Mouse (Mus musculus) cerebellum, adult (tissue): ENCODE results near the gene U2af1.
"Not testable (repeated sequence)": the region's sequence is repeated elsewhere in the genome, so short reads cannot be mapped to it uniquely, and the experiment has no call there.

Experiments
- ATAC-seq: cut with Nextera tagmentation; 2 replicates; pipeline ENCODE4 v1.9.2; 2017; ENCODE audit warnings: mild to moderate bottlenecking, moderate library complexity, mixed read lengths; ENCODE audit not compliant: insufficient number of reproducible peaks, low FRiP score, low TSS enrichment

The U2af1 gene

DNA sequence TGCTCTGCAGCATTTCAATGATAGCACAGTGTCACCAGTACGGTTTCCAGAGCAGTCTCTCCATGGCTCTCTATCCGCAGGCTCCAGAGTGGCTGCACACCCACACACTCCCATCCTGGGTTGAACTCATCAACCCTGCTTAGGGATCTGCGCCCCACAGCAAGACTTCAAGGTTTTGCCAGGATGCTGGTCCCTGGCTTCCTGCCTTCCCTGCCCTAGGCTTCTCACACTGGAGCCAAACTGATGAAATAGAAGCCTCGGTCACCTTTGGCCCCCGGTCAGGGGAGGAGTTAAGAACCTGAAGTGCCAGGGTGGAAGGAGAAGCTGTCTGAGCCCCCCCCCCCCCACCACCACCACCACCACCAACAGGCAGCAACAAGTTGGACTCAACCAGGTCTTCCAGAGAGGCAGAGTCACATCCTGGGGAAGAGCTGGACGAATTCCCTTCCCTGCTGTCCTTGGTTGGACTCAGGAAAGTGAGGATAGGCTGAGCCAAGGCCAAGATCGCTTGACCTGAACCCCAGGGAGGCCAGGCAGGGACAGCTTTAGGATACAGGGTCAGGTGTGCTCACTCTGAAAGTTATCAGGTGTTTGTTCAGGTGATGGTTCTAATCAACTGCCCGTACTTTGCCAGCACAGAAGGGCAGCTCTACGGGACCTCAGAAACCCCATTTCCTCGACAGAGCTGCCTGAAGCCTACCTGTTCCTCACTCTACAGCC, 27.5 kb downstream of the U2af1 start:
- no peak; the same call in 1 of the 2 replicates for ATAC-seq

DNA sequence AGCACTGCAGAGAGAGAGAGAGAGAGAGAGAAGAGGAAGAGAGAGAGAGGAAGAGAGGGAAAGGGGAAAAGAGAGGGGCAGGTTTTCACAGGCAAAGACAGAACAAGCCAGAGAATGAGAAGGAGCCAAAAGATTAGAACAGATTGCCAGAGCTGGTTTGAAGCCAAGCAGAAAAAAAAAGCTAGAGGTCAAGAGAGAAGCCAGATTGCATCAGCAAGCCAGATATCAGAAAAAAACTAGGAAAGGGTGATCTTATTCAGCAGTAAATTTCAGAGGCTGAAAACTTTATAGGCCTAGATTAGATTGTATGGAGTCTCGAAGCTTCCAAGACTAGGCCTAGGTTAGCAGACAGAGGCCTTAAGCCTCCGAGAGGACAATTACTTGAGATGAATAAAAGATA, 30.7 kb downstream of the U2af1 start:
- ATAC-seq = no peak

DNA sequence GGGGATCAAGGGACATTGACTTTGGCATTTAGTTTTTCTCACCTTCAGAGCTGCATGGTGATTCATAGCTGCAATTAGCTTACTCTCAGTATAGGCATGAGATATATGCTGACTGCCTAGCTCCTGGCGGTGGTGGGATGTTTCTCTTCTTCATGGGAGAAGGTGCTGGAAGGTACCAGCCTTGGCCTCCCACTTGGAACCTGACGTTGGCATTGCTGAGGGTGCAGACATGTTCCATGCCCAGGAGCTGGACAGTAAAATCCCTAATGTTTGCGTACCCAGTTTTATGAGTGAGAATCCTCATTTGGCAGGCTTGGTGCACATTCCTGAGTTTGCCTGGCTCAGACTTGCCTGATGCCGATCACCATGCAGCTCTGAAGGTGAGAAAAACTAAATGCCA, 35.6 kb downstream of the U2af1 start:
- ATAC-seq = no peak

DNA sequence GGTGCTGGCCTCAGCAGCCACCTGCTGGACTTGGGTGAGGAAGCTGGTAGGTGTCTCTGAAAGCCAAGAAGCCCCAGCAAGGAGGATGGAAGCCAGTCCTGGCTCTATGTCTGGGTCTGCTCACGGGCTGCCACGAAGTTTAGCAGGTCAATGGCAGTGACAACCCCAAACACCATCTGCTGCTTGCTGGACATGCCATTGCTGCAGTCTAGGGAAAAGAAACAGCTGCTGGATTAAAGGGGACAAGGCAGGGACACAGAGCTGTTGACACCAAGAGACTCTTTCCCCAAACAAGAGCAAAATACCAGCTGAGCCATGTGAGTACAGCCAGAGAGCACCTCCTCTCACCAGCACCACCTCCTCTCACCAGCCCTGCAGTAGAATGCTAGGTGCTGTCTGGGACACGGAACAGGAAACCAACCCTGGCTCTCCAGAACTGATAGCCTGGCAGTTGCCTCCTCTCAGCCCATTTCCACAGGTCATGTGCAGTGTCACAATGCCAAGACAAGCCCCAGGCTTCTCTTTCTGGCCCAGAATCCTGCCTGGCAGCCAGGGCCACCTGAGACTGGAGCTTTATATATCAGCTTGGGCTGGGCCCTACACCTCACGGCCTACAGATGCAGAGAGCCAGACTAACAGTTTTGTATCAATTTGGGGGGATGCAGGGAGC, 45.5 kb downstream of the U2af1 start:
- ATAC-seq = no peak

DNA sequence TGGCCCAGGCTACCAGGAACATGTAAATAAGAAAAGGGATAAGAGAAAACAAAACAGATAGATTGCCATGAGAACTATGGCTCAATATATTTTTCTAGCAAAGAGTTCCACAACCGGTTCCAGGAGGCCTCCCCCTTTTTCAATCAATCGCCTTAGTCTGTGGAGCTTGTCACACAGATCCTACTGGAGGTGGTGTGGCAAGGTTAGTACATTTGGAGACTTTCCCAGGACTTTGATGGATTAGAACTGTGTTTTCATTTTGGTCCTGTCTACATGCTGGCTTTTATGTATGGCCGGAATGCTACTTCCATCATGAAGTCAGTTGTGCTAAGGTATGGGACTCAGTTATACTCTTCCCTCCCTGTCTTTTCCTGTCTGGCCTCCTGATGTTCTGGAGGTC, 48.8 kb downstream of the U2af1 start:
- ATAC-seq = no peak

DNA sequence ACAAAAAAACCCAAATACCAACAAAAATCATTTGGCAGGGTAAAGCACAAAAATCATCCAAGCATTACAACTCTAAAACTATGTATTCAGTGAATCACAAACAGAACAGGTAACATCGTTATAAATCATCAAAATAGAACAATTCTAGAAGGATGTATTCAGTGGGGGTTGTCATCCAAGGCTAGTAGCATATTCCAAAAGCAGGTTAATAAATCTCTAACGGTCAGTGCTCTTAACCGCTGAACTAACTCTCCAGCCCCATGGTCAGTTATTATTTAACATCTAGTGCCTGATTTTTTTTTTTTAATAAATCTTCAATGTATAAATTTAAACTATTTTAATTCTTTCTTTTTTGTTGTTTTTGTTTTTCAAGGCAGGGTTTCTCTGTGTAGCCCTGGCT, 49.5 kb downstream of the U2af1 start:
- ATAC-seq = not testable (repeated sequence)

DNA sequence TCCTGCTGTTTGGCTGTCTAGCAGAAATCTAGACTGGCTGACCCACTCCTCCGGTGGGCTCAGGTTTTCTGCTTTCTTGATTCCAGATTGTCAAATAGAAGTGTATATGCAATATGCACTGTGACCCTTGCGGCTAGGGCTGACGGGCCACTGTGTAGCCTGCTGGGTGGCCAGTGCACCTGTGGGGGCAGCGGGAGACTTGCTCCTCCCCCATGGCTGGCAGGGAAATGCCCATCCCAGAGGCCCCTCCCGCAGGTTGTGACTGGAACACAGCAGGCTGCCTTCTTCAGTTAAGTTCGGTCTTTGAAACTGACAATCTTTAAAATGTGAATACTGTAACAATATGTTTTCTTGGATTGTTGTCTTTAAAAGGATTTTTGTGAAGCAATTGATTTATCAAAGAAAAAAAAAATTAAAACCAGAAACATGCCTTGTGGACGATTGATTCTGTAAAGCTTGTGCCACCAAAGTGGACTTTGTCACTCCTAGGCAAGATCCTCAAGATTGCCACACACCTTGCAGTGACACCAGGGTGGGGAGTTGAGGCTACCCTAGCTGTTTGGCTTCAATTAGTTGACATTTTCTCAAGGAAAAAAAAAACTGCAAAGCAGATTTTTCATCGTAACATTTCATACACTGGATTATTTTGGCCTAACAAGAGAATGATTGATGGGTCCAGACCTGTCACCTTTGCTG, 51.3 kb downstream of the U2af1 start:
- ATAC-seq = no peak

DNA sequence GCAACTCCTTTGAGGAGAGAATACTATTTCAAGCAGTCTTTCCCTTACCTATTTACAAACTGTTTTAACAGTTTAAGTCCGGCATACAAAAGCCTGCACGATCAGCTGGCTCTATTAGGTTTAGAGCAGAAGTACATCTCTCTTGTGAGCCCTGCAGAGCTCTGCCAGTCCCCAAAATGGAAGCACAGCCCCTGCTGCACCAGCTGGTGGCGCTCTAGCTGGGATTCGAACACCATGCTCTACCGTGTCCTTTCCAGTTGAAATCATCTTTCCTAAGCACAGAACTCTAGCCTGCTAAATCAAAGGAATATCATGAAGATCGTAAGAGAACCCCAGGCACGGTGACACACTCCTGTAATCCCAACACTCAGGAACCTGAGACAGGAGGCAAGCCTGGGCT, 52.3 kb downstream of the U2af1 start:
- no peak for ATAC-seq

DNA sequence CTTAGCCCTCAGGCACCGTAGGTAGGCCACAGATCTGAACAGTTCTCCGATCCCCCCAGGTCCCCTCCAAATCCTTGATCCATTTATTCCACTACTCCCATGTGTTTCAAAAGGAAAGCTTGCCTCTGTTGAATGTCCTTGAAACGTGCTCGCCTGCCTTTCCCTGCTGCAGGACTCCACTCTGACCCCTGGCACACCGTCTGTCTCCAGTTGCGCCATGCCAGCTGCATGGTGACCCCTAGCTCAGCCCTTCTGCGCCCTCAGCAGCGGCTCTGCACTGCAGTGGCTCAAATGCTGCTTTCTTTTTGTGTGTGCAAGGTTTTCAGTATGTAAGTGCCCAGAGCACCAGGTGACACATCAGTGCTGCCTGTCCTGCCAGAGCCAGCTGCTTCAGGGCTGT, 60.1 kb downstream of the U2af1 start:
- ATAC-seq = no peak

DNA sequence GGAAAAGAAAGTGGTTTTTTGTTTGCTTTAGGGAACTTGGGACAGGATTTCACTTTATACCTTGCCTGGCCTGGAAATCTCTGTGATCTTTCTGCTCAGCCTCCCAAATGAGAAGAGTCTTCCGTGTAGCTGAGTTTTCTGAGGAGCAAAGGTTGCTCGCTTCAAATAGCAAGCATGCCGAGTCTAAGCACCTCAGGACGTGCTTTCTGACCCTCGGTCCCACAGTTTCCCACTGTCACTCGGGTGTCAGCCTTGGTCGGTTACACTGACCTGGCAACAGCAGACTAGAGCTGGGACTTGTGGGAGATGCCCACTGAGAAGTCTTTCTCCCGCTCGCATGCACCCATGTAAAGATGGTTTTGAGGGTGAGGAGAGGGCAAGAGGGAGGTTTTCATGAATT, 60.7 kb downstream of the U2af1 start:
- no peak for ATAC-seq
